Mouse (Mus musculus): Measurements from ENCODE around the gene Rapgef4. TPM values are rescaled to one million over a fixed set of nuclear protein-coding genes. Genes with fewer than 3 reads are reported as not detected.

The Rapgef4 gene
- polyA plus RNA-seq, 1 experiment from 2014 or later, result 3.0 TPM

DNA sequence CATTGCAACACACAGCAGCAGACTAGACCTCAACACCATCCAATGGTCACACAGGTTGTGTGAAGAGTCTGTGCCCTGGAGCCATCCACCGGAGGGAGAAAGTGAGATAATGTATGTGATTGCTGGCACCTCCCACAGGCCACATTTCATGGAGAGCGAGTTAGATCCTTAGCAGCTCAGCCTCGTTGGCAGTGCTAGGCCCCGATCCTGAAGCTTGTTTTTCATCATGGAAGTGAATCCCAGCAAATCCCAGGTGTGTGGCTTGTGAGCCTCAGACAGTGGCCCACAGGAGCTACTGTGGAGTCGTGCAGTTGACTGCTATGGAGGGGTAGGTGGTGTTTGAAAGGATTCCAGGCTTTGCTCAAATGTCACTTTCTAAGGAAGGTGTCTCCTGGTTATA lies 13.2 kb upstream of the Rapgef4 start:
- ATAC-seq (ENCODE audit: insufficient number of reproducible peaks, insufficient read depth, low FRiP score, low read depth), result no peak
- no peaks in the 10 kb centered on the region for H3K27me3 ChIP-seq (ENCODE audit: control insufficient read depth, insufficient read depth, low read length)
- no peak overlapping the region for H3K4me3 ChIP-seq (ENCODE audit: control insufficient read depth in 1 of 2, insufficient read depth in 1 of 2, low read depth in 1 of 2, low read length in 2 of 2)
- H3K27ac ChIP-seq (replicated peaks in 1 of 2; ENCODE audit: control insufficient read depth in 1 of 2, insufficient read depth in 1 of 2, low read depth in 2 of 2, low read length in 2 of 2), result no peak overlapping the region
- no peak overlapping the region for H3K4me2 ChIP-seq (ENCODE audit: low read length)
- no peaks in the 10 kb centered on the region for H3K36me3 ChIP-seq (ENCODE audit: control insufficient read depth, insufficient read depth, low read length)
- no peaks in the 10 kb centered on the region for H3K9me3 ChIP-seq (ENCODE audit: control insufficient read depth, low read length)
- no peaks in the 10 kb centered on the region for H3K4me1 ChIP-seq (ENCODE audit: control insufficient read depth in 2 of 2, insufficient read depth in 2 of 2, low read length in 2 of 2)
- WGBS, result 61% methylated on average over 5 of the region's 5 CpGs
- H3K9ac ChIP-seq (ENCODE audit: low read length), result no peak overlapping the region

DNA sequence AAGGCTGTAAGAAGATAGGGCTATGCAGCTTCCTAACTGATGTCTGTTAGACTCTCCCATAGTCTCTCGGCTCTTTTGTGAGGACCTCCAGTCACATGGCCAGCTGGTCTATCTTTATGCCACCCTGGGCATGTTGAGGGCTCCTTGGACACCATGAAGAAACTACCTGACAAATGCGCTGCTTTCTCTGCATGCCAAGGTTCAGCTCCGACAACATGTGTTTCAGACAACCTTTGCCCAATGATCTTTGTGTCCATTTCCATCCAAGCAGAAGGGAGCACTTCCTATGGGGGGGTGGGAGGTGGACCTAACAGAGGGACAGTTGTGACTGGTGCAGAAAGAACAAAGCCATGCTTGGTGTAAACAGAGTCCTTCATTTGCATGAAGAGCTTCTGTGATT lies 7.4 kb upstream of the Rapgef4 start:
- 79% methylated on average over 3 of the region's 3 CpGs for WGBS
- no peak overlapping the region for H3K4me2 ChIP-seq (ENCODE audit: low read length)
- H3K27ac ChIP-seq (replicated peaks in 1 of 2; ENCODE audit: control insufficient read depth in 1 of 2, insufficient read depth in 1 of 2, low read depth in 2 of 2, low read length in 2 of 2), result no peak overlapping the region
- no peaks in the 10 kb centered on the region for H3K36me3 ChIP-seq (ENCODE audit: control insufficient read depth, insufficient read depth, low read length)
- 0 out of 4 replicates have a peak, but pooled peaks cover 0 to 2% of the 10 kb centered on the region in 2 experiments for H3K4me1 ChIP-seq (ENCODE audit: control insufficient read depth in 2 of 2, insufficient read depth in 2 of 2, low read length in 2 of 2)
- no peak overlapping the region for H3K9ac ChIP-seq (ENCODE audit: low read length)
- no peaks in the 10 kb centered on the region for H3K27me3 ChIP-seq (ENCODE audit: control insufficient read depth, insufficient read depth, low read length)
- no peak for ATAC-seq (ENCODE audit: insufficient number of reproducible peaks, insufficient read depth, low FRiP score, low read depth)
- H3K4me3 ChIP-seq (ENCODE audit: control insufficient read depth in 1 of 2, insufficient read depth in 1 of 2, low read depth in 1 of 2, low read length in 2 of 2), result no peak overlapping the region
- no peaks in the 10 kb centered on the region for H3K9me3 ChIP-seq (ENCODE audit: control insufficient read depth, low read length)

DNA sequence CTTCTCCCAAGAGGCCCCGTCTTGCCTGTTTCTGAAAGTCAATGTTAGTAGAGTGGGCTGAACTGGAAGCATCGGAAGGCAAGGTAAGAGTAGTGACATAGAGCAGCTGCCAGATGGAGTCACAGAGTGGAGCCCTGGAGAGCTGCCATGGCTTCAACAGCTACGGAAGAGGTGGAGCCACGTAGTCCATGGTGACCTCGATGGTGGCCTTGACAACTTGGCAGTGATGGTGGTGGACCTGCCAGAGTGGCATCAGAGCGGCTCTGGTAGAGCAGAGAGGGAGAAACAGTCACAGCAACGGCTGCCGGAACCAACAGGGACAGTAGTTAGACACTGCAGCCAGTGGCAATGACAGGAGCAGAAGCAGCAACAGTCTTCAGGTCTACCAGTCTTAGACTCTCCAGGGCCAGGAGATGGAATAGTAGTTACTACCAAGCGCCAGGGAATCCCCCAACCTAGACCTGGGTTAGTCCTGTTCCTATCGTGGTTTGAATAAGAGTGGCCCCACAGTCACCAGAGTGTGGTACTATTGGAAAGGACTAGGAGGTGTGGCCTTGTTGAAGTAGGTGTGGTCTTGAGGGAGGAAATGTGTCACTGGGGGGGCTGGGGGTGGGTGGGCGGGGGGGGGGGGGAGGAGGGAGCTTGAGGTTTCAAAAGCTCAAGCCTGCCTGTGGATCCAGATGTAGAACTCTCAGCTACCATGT lies 6.7 kb upstream of the Rapgef4 start:
- Histone ChIP-seq H3K36me3 (ENCODE audit: control insufficient read depth, insufficient read depth, low read length) (no peaks in the 10 kb centered on the region), H3K27me3 (ENCODE audit: control insufficient read depth, insufficient read depth, low read length) (no peaks in the 10 kb centered on the region), H3K27ac (replicated peaks in 1 of 2; ENCODE audit: control insufficient read depth in 1 of 2, insufficient read depth in 1 of 2, low read depth in 2 of 2, low read length in 2 of 2) (no peak overlapping the region), H3K9ac (ENCODE audit: low read length) (no peak overlapping the region), H3K4me1 (ENCODE audit: control insufficient read depth in 2 of 2, insufficient read depth in 2 of 2, low read length in 2 of 2) (0 out of 4 replicates have a peak, but pooled peaks cover 0 to 2% of the 10 kb centered on the region in 2 experiments), H3K4me3 (ENCODE audit: control insufficient read depth in 1 of 2, insufficient read depth in 1 of 2, low read depth in 1 of 2, low read length in 2 of 2) (no peak overlapping the region), H3K4me2 (ENCODE audit: low read length) (no peak overlapping the region), H3K9me3 (ENCODE audit: control insufficient read depth, low read length) (no peaks in the 10 kb centered on the region)
- ATAC-seq (ENCODE audit: insufficient number of reproducible peaks, insufficient read depth, low FRiP score, low read depth), result no peak
- WGBS, result 74% methylated on average over 10 of the region's 11 CpGs

DNA sequence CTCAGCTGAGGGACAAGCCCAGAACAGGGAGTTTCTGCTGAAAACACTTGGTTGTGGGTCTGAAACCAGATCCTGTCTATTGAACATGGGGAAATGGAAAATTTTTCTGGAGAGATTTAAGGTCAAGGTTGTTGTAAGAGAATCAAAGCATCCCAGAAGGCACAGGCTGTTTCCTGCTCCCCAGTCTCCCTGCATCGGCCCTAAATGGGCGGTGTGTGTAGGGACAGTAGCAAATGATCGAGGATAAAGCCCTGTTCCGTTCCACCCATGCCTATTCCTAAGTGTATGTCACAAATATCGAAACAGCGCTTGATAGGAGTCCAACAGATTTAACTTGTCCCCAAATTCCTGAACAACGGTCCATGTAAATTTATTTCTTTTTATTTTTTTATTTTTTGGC lies 1.1 kb upstream of the Rapgef4 start:
- H3K27me3 ChIP-seq (ENCODE audit: control insufficient read depth, insufficient read depth, low read length), result no peaks in the 10 kb centered on the region
- H3K36me3 ChIP-seq (ENCODE audit: control insufficient read depth, insufficient read depth, low read length), result no peaks in the 10 kb centered on the region
- H3K4me3 ChIP-seq (ENCODE audit: control insufficient read depth in 1 of 2, insufficient read depth in 1 of 2, low read depth in 1 of 2, low read length in 2 of 2), result no peak overlapping the region
- 86% methylated on average over 7 of the region's 7 CpGs for WGBS
- peaks cover 2 to 4% of the 10 kb centered on the region in 2 experiments; a peak in 2 of 4 replicates for H3K4me1 ChIP-seq (ENCODE audit: control insufficient read depth in 2 of 2, insufficient read depth in 2 of 2, low read length in 2 of 2)
- ATAC-seq (ENCODE audit: insufficient number of reproducible peaks, insufficient read depth, low FRiP score, low read depth), result no peak
- H3K4me2 ChIP-seq (ENCODE audit: low read length), result no peak overlapping the region
- H3K27ac ChIP-seq (replicated peaks in 1 of 2; ENCODE audit: control insufficient read depth in 1 of 2, insufficient read depth in 1 of 2, low read depth in 2 of 2, low read length in 2 of 2), result no peak overlapping the region
- no peaks in the 10 kb centered on the region for H3K9me3 ChIP-seq (ENCODE audit: control insufficient read depth, low read length)
- no peak overlapping the region for H3K9ac ChIP-seq (ENCODE audit: low read length)

DNA sequence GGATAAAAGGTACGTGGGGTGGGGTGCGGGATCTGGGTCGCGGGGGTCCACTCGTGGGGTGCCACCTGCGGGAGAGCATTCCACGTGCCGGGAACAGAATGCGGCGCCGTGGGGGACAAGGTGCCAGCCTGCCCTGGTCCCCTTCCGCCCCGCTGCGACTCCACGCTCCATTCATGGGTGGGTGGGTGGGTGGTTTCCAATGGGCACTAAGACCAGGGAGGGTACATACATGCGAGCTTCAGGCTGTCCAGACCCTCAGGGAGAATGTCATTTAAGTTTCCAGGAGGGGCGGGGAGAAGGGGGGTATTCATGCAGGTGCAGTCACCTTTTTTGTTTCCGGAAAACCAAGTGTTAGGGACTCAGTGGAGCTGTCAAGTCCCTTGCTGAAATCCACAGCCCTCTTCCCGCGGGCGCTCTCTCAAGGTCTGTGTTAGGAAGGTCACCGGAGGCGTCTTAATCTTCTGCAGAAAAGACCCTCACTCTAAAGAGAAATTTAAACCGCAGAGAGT lies 357 bp downstream of the Rapgef4 start:
- Histone ChIP-seq H3K27ac (replicated peaks in 1 of 2; ENCODE audit: control insufficient read depth in 1 of 2, insufficient read depth in 1 of 2, low read depth in 2 of 2, low read length in 2 of 2) (no peak overlapping the region), H3K4me3 (ENCODE audit: control insufficient read depth in 1 of 2, insufficient read depth in 1 of 2, low read depth in 1 of 2, low read length in 2 of 2) (peak overlapping the region; percentile 57 to 72), H3K9me3 (ENCODE audit: control insufficient read depth, low read length) (no peaks in the 10 kb centered on the region), H3K36me3 (ENCODE audit: control insufficient read depth, insufficient read depth, low read length) (no peaks in the 10 kb centered on the region), H3K4me2 (ENCODE audit: low read length) (peak overlapping the region; percentile 100), H3K27me3 (ENCODE audit: control insufficient read depth, insufficient read depth, low read length) (no peaks in the 10 kb centered on the region), H3K9ac (ENCODE audit: low read length) (peak overlapping the region; percentile 71), H3K4me1 (ENCODE audit: control insufficient read depth in 2 of 2, insufficient read depth in 2 of 2, low read length in 2 of 2) (peaks cover 2 to 4% of the 10 kb centered on the region in 2 experiments; a peak in 2 of 4 replicates)
- no peak for ATAC-seq (ENCODE audit: insufficient number of reproducible peaks, insufficient read depth, low FRiP score, low read depth)
- WGBS, result 15% methylated on average over 23 of the region's 24 CpGs

DNA sequence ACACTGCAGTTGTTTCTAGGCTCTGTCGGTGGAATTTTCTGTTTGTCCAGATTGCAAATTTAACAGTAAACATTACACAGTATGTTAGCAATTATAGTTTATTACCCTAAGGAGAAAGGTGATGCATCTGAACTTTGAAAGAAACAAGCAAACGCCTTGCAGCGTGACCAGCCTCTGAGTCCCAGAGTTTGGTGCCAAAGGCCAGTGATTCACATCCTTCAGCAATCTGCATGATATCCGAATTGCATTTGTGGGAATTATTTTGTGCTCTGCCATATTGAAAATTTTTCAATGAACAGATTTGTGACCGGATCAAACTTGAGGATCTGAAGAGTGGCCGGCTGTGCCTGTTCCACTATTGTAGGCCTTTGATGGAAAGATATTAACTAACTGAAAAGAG lies 856 bp downstream of the Rapgef4 start:
- no peak for ATAC-seq (ENCODE audit: insufficient number of reproducible peaks, insufficient read depth, low FRiP score, low read depth)
- no peaks in the 10 kb centered on the region for H3K36me3 ChIP-seq (ENCODE audit: control insufficient read depth, insufficient read depth, low read length)
- H3K9me3 ChIP-seq (ENCODE audit: control insufficient read depth, low read length), result no peaks in the 10 kb centered on the region
- no peak overlapping the region for H3K27ac ChIP-seq (replicated peaks in 1 of 2; ENCODE audit: control insufficient read depth in 1 of 2, insufficient read depth in 1 of 2, low read depth in 2 of 2, low read length in 2 of 2)
- no peak overlapping the region for H3K9ac ChIP-seq (ENCODE audit: low read length)
- H3K4me1 ChIP-seq (ENCODE audit: control insufficient read depth in 2 of 2, insufficient read depth in 2 of 2, low read length in 2 of 2), result peaks cover 2 to 4% of the 10 kb centered on the region in 2 experiments; a peak in 2 of 4 replicates
- no peak overlapping the region for H3K4me3 ChIP-seq (ENCODE audit: control insufficient read depth in 1 of 2, insufficient read depth in 1 of 2, low read depth in 1 of 2, low read length in 2 of 2)
- H3K4me2 ChIP-seq (ENCODE audit: low read length), result peak overlapping the region; percentile 100
- WGBS, result 80% methylated on average over 6 of the region's 6 CpGs
- H3K27me3 ChIP-seq (ENCODE audit: control insufficient read depth, insufficient read depth, low read length), result no peaks in the 10 kb centered on the region

DNA sequence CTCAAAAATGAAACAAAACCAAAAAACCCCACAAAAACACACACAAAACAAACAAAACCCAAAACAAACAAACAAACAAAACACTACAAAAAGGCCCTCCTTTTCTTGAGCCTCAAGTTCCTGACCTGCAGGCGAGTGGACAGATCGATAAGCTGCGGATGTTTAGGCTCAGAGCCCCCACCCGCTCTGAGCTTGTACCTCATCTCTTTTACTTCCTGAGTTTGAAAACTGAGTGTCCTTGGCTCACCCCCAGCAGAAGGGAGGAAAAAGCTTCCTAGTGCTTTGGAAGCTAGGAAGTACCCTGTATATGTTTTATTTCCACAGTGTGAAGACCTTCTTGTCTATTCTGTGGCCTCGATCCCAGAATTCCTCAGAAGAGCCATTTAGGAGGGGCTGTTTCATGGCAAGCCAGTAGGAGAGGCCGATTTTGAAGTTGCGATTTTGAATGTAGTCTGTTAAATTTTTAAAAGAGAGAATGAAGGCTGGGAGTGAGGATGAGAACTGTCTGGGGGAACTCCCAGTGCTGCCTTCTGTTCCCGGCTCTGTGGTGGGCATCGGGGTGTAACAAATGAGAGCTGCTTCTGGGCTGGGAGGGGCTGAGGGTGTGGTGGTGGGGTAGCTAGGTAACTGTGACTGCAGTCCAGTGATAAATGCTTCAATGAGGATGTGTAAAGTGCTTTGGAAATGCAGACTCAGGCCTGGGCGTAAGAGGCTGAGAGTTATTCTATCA lies 2.0 kb downstream of the Rapgef4 start:
- no peak overlapping the region for H3K4me2 ChIP-seq (ENCODE audit: low read length)

More for the DNA sequence above, 2.0 kb downstream of the Rapgef4 start:
- Histone ChIP-seq H3K27me3 (ENCODE audit: control insufficient read depth, insufficient read depth, low read length) (no peaks in the 10 kb centered on the region), H3K4me3 (ENCODE audit: control insufficient read depth in 1 of 2, insufficient read depth in 1 of 2, low read depth in 1 of 2, low read length in 2 of 2) (no peak overlapping the region), H3K27ac (replicated peaks in 1 of 2; ENCODE audit: control insufficient read depth in 1 of 2, insufficient read depth in 1 of 2, low read depth in 2 of 2, low read length in 2 of 2) (no peak overlapping the region), H3K36me3 (ENCODE audit: control insufficient read depth, insufficient read depth, low read length) (no peaks in the 10 kb centered on the region), H3K9ac (ENCODE audit: low read length) (no peak overlapping the region), H3K4me1 (ENCODE audit: control insufficient read depth in 2 of 2, insufficient read depth in 2 of 2, low read length in 2 of 2) (peaks cover 2 to 4% of the 10 kb centered on the region in 2 experiments; a peak in 2 of 4 replicates), H3K9me3 (ENCODE audit: control insufficient read depth, low read length) (no peaks in the 10 kb centered on the region)
- ATAC-seq (ENCODE audit: insufficient number of reproducible peaks, insufficient read depth, low FRiP score, low read depth), result no peak
- 76% methylated on average over 10 of the region's 10 CpGs for WGBS
